Mouse (Mus musculus) lung, embryonic 15.5 days (tissue): ENCODE measurements at regions not wholly inside any gene's neighbourhood (a gene's known extent, or its start where the extent isn't known, plus 50 kb on each side); places are given as distances from the start of the nearest gene placed in this dataset.
A peak's percentile ranks its signal among the peaks of the same experiment; 100 is the strongest.

Experiments used
- ATAC-seq: fragments of 200-750 bp; cut with Nextera tagmentation; 2 replicates; pipeline ENCODE4 v1.8.0; 2017; ENCODE audit warnings: moderate number of reproducible peaks, borderline replicate concordance; ENCODE audit not compliant: low FRiP score, low TSS enrichment; ENCODE audit errors: extremely low read depth
- H3K27ac ChIP-seq: fragments of 300-500 bp; sonication (generic); 2 replicates; pipeline ENCODE4 v1.5.1; 2015; ENCODE audit warnings: moderate library complexity, mild to moderate bottlenecking, inconsistent platforms
- H3K27me3 ChIP-seq: fragments of 300-500 bp; sonication (generic); 2 replicates; pipeline ENCODE4 v1.6.1; 2015; ENCODE audit warnings: inconsistent platforms
- H3K36me3 ChIP-seq: fragments of 300-500 bp; sonication (generic); 2 replicates; pipeline ENCODE4 v1.6.1; 2015; ENCODE audit warnings: inconsistent platforms
- H3K4me1 ChIP-seq: fragments of 300-500 bp; sonication (generic); 2 replicates; pipeline ENCODE4 v1.6.1; 2015; ENCODE audit warnings: inconsistent platforms
- H3K4me2 ChIP-seq: fragments of 300-500 bp; sonication (generic); 2 replicates; pipeline ENCODE4 v1.6.1; 2015; ENCODE audit warnings: inconsistent platforms, mild to moderate bottlenecking, moderate library complexity
- H3K4me3 ChIP-seq: fragments of 300-500 bp; sonication (generic); 2 replicates; pipeline ENCODE4 v1.5.1; 2015; ENCODE audit warnings: mild to moderate bottlenecking, inconsistent platforms
- H3K9ac ChIP-seq: fragments of 300-500 bp; sonication (generic); 2 replicates; pipeline ENCODE4 v1.6.1; 2015; ENCODE audit warnings: inconsistent platforms
- H3K9me3 ChIP-seq: fragments of 300-500 bp; sonication (generic); 2 replicates; pipeline ENCODE4 v1.6.1; 2016; ENCODE audit warnings: inconsistent platforms
- WGBS: fragments of 180-500 bp; shearing (Covaris S2); methylation state at CpG from one replicate; pipeline ENCODE4 v1.1.7; 2015; 5-methylcytosine and 5-hydroxymethylcytosine counted together

- no peaks in the 10 kb centered on the region for H3K36me3 ChIP-seq
- H3K27me3 ChIP-seq, result no peaks in the 10 kb centered on the region; the same call in 1 of the 2 replicates
- peaks cover 5% of the 10 kb centered on the region for H3K4me1 ChIP-seq
- no peaks in the 10 kb centered on the region for H3K9me3 ChIP-seq
- peak overlapping the region; percentile 80 for H3K27ac ChIP-seq
- no peak overlapping the region for H3K4me2 ChIP-seq
- ATAC-seq, result peak; percentile 52; the same call in 1 of the 2 replicates
- no peak overlapping the region for H3K9ac ChIP-seq
- no peak overlapping the region for H3K4me3 ChIP-seq
- WGBS, result 30% methylated on average over 6 of the region's 6 CpGs
Measured at GRCm38 (mm10) chr3:35242349-35242748, 511.6 kb upstream of the Atp11b start.

- H3K27me3 ChIP-seq, result no peaks in the 10 kb centered on the region; the same call in 1 of the 2 replicates
- no peaks in the 10 kb centered on the region for H3K9me3 ChIP-seq
- no peak overlapping the region for H3K9ac ChIP-seq
- WGBS, result 67% methylated on average over 10 of the region's 10 CpGs
- no peak overlapping the region for H3K4me2 ChIP-seq
- peak overlapping the region; percentile 80 for H3K27ac ChIP-seq
- no peak for ATAC-seq
- H3K36me3 ChIP-seq, result no peaks in the 10 kb centered on the region
- peaks cover 5% of the 10 kb centered on the region for H3K4me1 ChIP-seq
- no peak overlapping the region for H3K4me3 ChIP-seq
Measured at GRCm38 (mm10) chr3:35242871-35243529, 510.9 kb upstream of the Atp11b start.

GRCm38 (mm10) chr3:35245003-35245402 is 508.9 kb upstream of the Atp11b start:
- H3K9me3 ChIP-seq, result no peaks in the 10 kb centered on the region
- no peak overlapping the region for H3K9ac ChIP-seq
- no peaks in the 10 kb centered on the region; the same call in 1 of the 2 replicates for H3K27me3 ChIP-seq
- 51% methylated on average over 8 of the region's 8 CpGs for WGBS
- H3K4me3 ChIP-seq, result no peak overlapping the region
- no peak for ATAC-seq
- H3K36me3 ChIP-seq, result no peaks in the 10 kb centered on the region
- no peak overlapping the region for H3K27ac ChIP-seq
- H3K4me2 ChIP-seq, result no peak overlapping the region
- peaks cover 9% of the 10 kb centered on the region for H3K4me1 ChIP-seq

- WGBS, result 64% methylated on average over 10 of the region's 10 CpGs
- no peaks in the 10 kb centered on the region for H3K9me3 ChIP-seq
Measured at GRCm38 (mm10) chr3:35245946-35246665, 507.8 kb upstream of the Atp11b start.

GRCm38 (mm10) chr3:35249160-35249559 is 504.7 kb upstream of the Atp11b start:
- Histone ChIP-seq H3K9me3 (no peaks in the 10 kb centered on the region), H3K27me3 (no peaks in the 10 kb centered on the region), H3K9ac (no peak overlapping the region), H3K27ac (0 out of 2 replicates have a peak overlapping the region, but pooled peaks have one; percentile 39), H3K36me3 (no peaks in the 10 kb centered on the region), H3K4me2 (no peak overlapping the region), H3K4me3 (no peak overlapping the region), H3K4me1 (peaks cover 9% of the 10 kb centered on the region)
- peak; percentile 64 for ATAC-seq
- WGBS, result 34% methylated on average over 10 of the region's 10 CpGs

More at GRCm38 (mm10) chr3:35245946-35246665, 507.8 kb upstream of the Atp11b start:
- no peaks in the 10 kb centered on the region for H3K27me3 ChIP-seq
- no peaks in the 10 kb centered on the region for H3K36me3 ChIP-seq
- peaks cover 14% of the 10 kb centered on the region for H3K4me1 ChIP-seq
- no peak overlapping the region for H3K27ac ChIP-seq
- H3K4me2 ChIP-seq, result no peak overlapping the region
- no peak overlapping the region for H3K4me3 ChIP-seq
- H3K9ac ChIP-seq, result no peak overlapping the region
- no peak for ATAC-seq

GRCm38 (mm10) chr3:35250092-35250749 is 503.7 kb upstream of the Atp11b start:
- Histone ChIP-seq H3K4me1 (peaks cover 9% of the 10 kb centered on the region), H3K4me3 (no peak overlapping the region), H3K9ac (no peak overlapping the region), H3K27ac (peak overlapping the region; percentile 29; the same call in 1 of the 2 replicates), H3K9me3 (no peaks in the 10 kb centered on the region), H3K36me3 (no peaks in the 10 kb centered on the region), H3K27me3 (no peaks in the 10 kb centered on the region), H3K4me2 (no peak overlapping the region)
- 66% methylated on average over 14 of the region's 14 CpGs for WGBS
- ATAC-seq, result no peak

- Histone ChIP-seq H3K4me2 (no peak overlapping the region), H3K9ac (no peak overlapping the region), H3K27me3 (no peaks in the 10 kb centered on the region), H3K9me3 (no peaks in the 10 kb centered on the region), H3K4me1 (peaks cover 6% of the 10 kb centered on the region), H3K27ac (no peak overlapping the region), H3K36me3 (no peaks in the 10 kb centered on the region), H3K4me3 (no peak overlapping the region)
- no peak for ATAC-seq
- WGBS, result 59% methylated on average over 5 of the region's 5 CpGs
Measured at GRCm38 (mm10) chr3:35253861-35254260, 500.0 kb upstream of the Atp11b start.

- WGBS, result 87% methylated on average over 6 of the region's 6 CpGs
Measured at GRCm38 (mm10) chr3:35260936-35261335, 493.0 kb upstream of the Atp11b start.

GRCm38 (mm10) chr3:35268949-35269348 is 485.0 kb upstream of the Atp11b start:
- 51% methylated on average over 4 of the region's 4 CpGs for WGBS
- no peak overlapping the region for H3K27ac ChIP-seq
- no peak for ATAC-seq

More at GRCm38 (mm10) chr3:35260936-35261335, 493.0 kb upstream of the Atp11b start:
- Histone ChIP-seq H3K9ac (no peak overlapping the region), H3K9me3 (no peaks in the 10 kb centered on the region), H3K36me3 (no peaks in the 10 kb centered on the region), H3K4me2 (no peak overlapping the region), H3K4me3 (no peak overlapping the region), H3K27me3 (no peaks in the 10 kb centered on the region), H3K27ac (no peak overlapping the region), H3K4me1 (no peaks in the 10 kb centered on the region)
- no peak for ATAC-seq

GRCm38 (mm10) chr3:35269977-35270880 is 483.7 kb upstream of the Atp11b start:
- Histone ChIP-seq H3K9ac (no peak overlapping the region), H3K27ac (no peak overlapping the region), H3K4me2 (no peak overlapping the region), H3K4me1 (no peaks in the 10 kb centered on the region), H3K27me3 (no peaks in the 10 kb centered on the region), H3K9me3 (no peaks in the 10 kb centered on the region), H3K36me3 (no peaks in the 10 kb centered on the region), H3K4me3 (no peak overlapping the region)
- WGBS, result 58% methylated on average over 7 of the region's 7 CpGs
- ATAC-seq, result no peak

More at GRCm38 (mm10) chr3:35268949-35269348, 485.0 kb upstream of the Atp11b start:
- Histone ChIP-seq H3K27me3 (no peaks in the 10 kb centered on the region), H3K9ac (no peak overlapping the region), H3K36me3 (no peaks in the 10 kb centered on the region), H3K9me3 (no peaks in the 10 kb centered on the region), H3K4me1 (no peaks in the 10 kb centered on the region), H3K4me3 (no peak overlapping the region), H3K4me2 (no peak overlapping the region)

GRCm38 (mm10) chr3:35273546-35273945 is 480.4 kb upstream of the Atp11b start:
- Histone ChIP-seq H3K4me1 (no peaks in the 10 kb centered on the region), H3K9me3 (no peaks in the 10 kb centered on the region), H3K4me2 (no peak overlapping the region), H3K36me3 (no peaks in the 10 kb centered on the region), H3K4me3 (no peak overlapping the region), H3K27me3 (no peaks in the 10 kb centered on the region), H3K27ac (no peak overlapping the region), H3K9ac (no peak overlapping the region)
- 61% methylated on average over 5 of the region's 5 CpGs for WGBS
- no peak for ATAC-seq
